Mouse (Mus musculus): ENCODE measurements around the gene Hltf. TPM values are rescaled to one million over a fixed set of nuclear protein-coding genes. Genes with fewer than 3 reads are reported as not detected.

Hltf gene
- polyA plus RNA-seq, 1 experiment from 2014 or later = 25.9 TPM

DNA sequence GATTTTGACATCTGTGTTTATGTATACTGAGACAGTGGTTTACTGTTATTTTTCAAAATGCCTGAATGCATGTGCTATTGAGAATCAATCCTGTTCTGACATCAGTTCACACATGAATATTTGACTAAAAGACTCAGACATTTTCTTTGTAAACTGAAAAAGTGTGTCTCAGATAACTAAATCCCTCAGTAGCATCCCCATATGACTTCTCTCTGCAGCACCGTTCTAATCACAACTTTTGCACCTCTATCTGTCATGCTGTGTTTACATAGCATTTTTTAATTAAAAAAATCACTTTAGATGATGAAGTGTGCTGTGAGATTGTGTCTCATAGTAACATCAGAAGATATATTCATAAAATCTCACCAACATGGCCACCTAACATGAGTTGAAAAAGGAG lies 109.9 kb downstream of the Hltf start:
- H3K4me2 ChIP-seq (ENCODE audit: low read depth, low read length, severe bottlenecking) = no peak overlapping the region
- H3K27ac ChIP-seq (ENCODE audit: low read depth, low read length) = no peak overlapping the region
- no peaks in the 10 kb centered on the region for H3K27me3 ChIP-seq (ENCODE audit: control insufficient read depth, insufficient read depth, low read length)
- no peaks in the 10 kb centered on the region for H3K36me3 ChIP-seq (ENCODE audit: control insufficient read depth, insufficient read depth, low read length)
- no peak overlapping the region for H3K9ac ChIP-seq (ENCODE audit: low read length)
- no peaks in the 10 kb centered on the region for H3K9me3 ChIP-seq (ENCODE audit: control insufficient read depth, low read length)
- no peaks in the 10 kb centered on the region for H3K4me1 ChIP-seq (replicated peaks; ENCODE audit: control insufficient read depth, insufficient read depth, low read length)
- 87% methylated on average over 1 of the region's 1 CpGs for WGBS
- no peak for DNase-seq (ENCODE audit: low spot score)
- no peak overlapping the region for H3K4me3 ChIP-seq (ENCODE audit: low read depth, low read length)
- ATAC-seq (replicated peaks; ENCODE audit: low FRiP score) = no peak

Other genes with a start within 250 kb of the Hltf start
- 4.2 and 4.7 TPM in 2 replicates for gene Cp, start 100.8 kb upstream of the Hltf start, polyA plus RNA-seq (2014; fragmentation: Nextera tagmentation; extraction: Ambion mirVana)
- 11.8 and 13.7 TPM in 2 replicates for gene Hps3, start 22.5 kb upstream of the Hltf start, polyA plus RNA-seq (2014; fragmentation: Nextera tagmentation; extraction: Ambion mirVana)
- 36.2 and 37.6 TPM in 2 replicates for gene Gyg, start 97.5 kb downstream of the Hltf start, polyA plus RNA-seq (2014; fragmentation: Nextera tagmentation; extraction: Ambion mirVana)
- 0.29 TPM in 1 of 2 replicates, not detected in the other for gene Cpa3, start 184.4 kb downstream of the Hltf start, polyA plus RNA-seq (2014; fragmentation: Nextera tagmentation; extraction: Ambion mirVana)
- gene Cpb1, start 217.9 kb downstream of the Hltf start, polyA plus RNA-seq (2014; fragmentation: Nextera tagmentation; extraction: Ambion mirVana) = not detected in 2 replicates

All from forebrain, embryonic 11.5 days (tissue).